Mouse (Mus musculus): ENCODE data around the gene Brk1. TPM values are rescaled to one million over a fixed set of nuclear protein-coding genes. Genes with fewer than 3 reads are reported as not detected.

Brk1 gene
- polyA plus RNA-seq, 1 experiment from 2014 or later, result 206 TPM

- H3K4me3 ChIP-seq (replicated peaks), result no peak overlapping the region
- H3K9me3 ChIP-seq (replicated peaks), result no peaks in the 10 kb centered on the region
- WGBS, result 87% methylated on average over 6 of the region's 6 CpGs
- H3K36me3 ChIP-seq, result peaks cover 11% of the 10 kb centered on the region; the same call in 1 of the 2 replicates
- H3K27ac ChIP-seq, result no peak overlapping the region
- no peaks in the 10 kb centered on the region for H3K27me3 ChIP-seq
- peaks cover 25% of the 10 kb centered on the region for H3K4me1 ChIP-seq
- H3K4me2 ChIP-seq, result no peak overlapping the region
- H3K9ac ChIP-seq, result no peak overlapping the region
- no peak for ATAC-seq (replicated peaks; ENCODE audit: low FRiP score)
Measured at GRCm38 (mm10) chr6:113602821-113603220, 1.8 kb upstream of the Brk1 start.

DNA sequence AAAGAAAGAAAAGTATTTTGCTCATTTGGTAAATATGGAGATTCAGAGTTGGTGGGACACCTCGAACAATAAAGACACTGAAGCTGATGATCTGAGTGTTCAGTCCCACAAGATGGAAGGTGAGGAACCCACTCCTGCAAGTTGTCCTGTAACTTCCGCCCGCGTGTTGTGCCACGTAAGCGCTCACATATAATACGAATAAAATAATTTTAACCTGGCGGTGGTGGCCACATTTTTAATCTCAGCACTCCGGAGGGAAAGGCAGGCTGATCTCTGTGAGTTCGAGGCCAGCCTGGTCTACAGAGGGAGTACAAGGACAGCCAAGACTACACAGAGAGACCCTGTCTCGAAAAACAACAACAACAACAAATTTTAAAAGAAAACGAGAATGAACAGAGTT, 579 bp upstream of the Brk1 start:
- WGBS, result 49% methylated on average over 12 of the region's 12 CpGs
- Histone ChIP-seq H3K27me3 (no peaks in the 10 kb centered on the region), H3K4me1 (peaks cover 25% of the 10 kb centered on the region), H3K27ac (peak overlapping the region; percentile 90), H3K9me3 (replicated peaks) (no peaks in the 10 kb centered on the region), H3K9ac (peak overlapping the region; percentile 91), H3K36me3 (peaks cover 16% of the 10 kb centered on the region; the same call in 1 of the 2 replicates), H3K4me2 (peak overlapping the region; percentile 74), H3K4me3 (replicated peaks) (peak overlapping the region; percentile 96)
- no peak for ATAC-seq (replicated peaks; ENCODE audit: low FRiP score)

DNA sequence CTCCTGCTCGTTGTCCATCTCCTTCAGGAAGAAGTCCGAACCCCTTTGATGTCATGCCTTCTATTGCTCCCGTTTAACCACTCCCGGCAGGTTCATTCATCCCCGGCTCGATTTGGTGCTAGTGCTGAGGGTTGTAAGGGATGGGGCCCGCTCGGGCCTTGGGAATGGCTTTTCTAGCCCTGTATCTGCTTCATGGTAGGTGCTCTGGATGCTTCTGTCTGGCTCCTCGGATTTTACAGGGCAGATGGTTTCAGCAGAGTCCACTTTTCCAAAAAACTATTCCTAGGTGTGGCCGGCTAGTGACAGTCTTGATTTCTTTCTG, 613 bp downstream of the Brk1 start:
- H3K9me3 ChIP-seq (replicated peaks), result no peaks in the 10 kb centered on the region
- H3K4me1 ChIP-seq, result peaks cover 24% of the 10 kb centered on the region
- H3K9ac ChIP-seq, result peak overlapping the region; percentile 91
- H3K36me3 ChIP-seq, result peaks cover 17% of the 10 kb centered on the region
- H3K4me2 ChIP-seq, result peak overlapping the region; percentile 74
- H3K4me3 ChIP-seq (replicated peaks), result peak overlapping the region; percentile 96
- ATAC-seq (replicated peaks; ENCODE audit: low FRiP score), result peak; percentile 37; the same call in 1 of the 2 replicates
- H3K27ac ChIP-seq, result peak overlapping the region; percentile 90
- no peaks in the 10 kb centered on the region for H3K27me3 ChIP-seq
- 2% methylated on average over 10 of the region's 10 CpGs for WGBS

- Histone ChIP-seq H3K4me1 (peaks cover 19% of the 10 kb centered on the region), H3K9ac (no peak overlapping the region), H3K9me3 (replicated peaks) (no peaks in the 10 kb centered on the region), H3K36me3 (peaks cover 49% of the 10 kb centered on the region), H3K27ac (no peak overlapping the region), H3K4me3 (replicated peaks) (no peak overlapping the region), H3K4me2 (no peak overlapping the region), H3K27me3 (no peaks in the 10 kb centered on the region)
- WGBS, result 57% methylated on average over 6 of the region's 6 CpGs
- ATAC-seq (replicated peaks; ENCODE audit: low FRiP score), result no peak
Measured at GRCm38 (mm10) chr6:113608871-113609270, 4.3 kb downstream of the Brk1 start.

- no peak overlapping the region for H3K9ac ChIP-seq
- 88% methylated on average over 7 of the region's 7 CpGs for WGBS
- no peak overlapping the region for H3K27ac ChIP-seq
- peaks cover 53% of the 10 kb centered on the region for H3K36me3 ChIP-seq
- no peak overlapping the region for H3K4me2 ChIP-seq
- peaks cover 17% of the 10 kb centered on the region for H3K4me1 ChIP-seq
- no peaks in the 10 kb centered on the region for H3K9me3 ChIP-seq (replicated peaks)
- H3K4me3 ChIP-seq (replicated peaks), result no peak overlapping the region
- ATAC-seq (replicated peaks; ENCODE audit: low FRiP score), result no peak
- no peaks in the 10 kb centered on the region for H3K27me3 ChIP-seq
Measured at GRCm38 (mm10) chr6:113609293-113609692, 4.7 kb downstream of the Brk1 start.

- whole genome bisulfite sequencing, result 89% methylated on average over 8 of the region's 8 CpGs
- no peak overlapping the region for H3K4me2 ChIP-seq
- H3K36me3 ChIP-seq, result peaks cover 76% of the 10 kb centered on the region
- no peaks in the 10 kb centered on the region for H3K4me1 ChIP-seq
- H3K4me3 ChIP-seq (replicated peaks), result no peak overlapping the region
- no peaks in the 10 kb centered on the region for H3K9me3 ChIP-seq (replicated peaks)
- ATAC-seq (replicated peaks; ENCODE audit: low FRiP score), result no peak
- H3K27ac ChIP-seq, result no peak overlapping the region
- H3K9ac ChIP-seq, result no peak overlapping the region
- no peaks in the 10 kb centered on the region for H3K27me3 ChIP-seq
Measured at GRCm38 (mm10) chr6:113612258-113612969, 7.8 kb downstream of the Brk1 start.

- H3K27ac ChIP-seq, result no peak overlapping the region
- H3K36me3 ChIP-seq, result peaks cover 82% of the 10 kb centered on the region
- no peaks in the 10 kb centered on the region for H3K9me3 ChIP-seq (replicated peaks)
- 95% methylated on average over 7 of the region's 7 CpGs for WGBS
- no peak overlapping the region for H3K4me2 ChIP-seq
- no peak for ATAC-seq (replicated peaks; ENCODE audit: low FRiP score)
- H3K4me1 ChIP-seq, result no peaks in the 10 kb centered on the region
- H3K4me3 ChIP-seq (replicated peaks), result no peak overlapping the region
- H3K27me3 ChIP-seq, result no peaks in the 10 kb centered on the region
- no peak overlapping the region for H3K9ac ChIP-seq
Measured at GRCm38 (mm10) chr6:113614152-113614551, 9.6 kb downstream of the Brk1 start.

- H3K9ac ChIP-seq, result no peak overlapping the region
- no peak for ATAC-seq (replicated peaks; ENCODE audit: low FRiP score)
- 95% methylated on average over 8 of the region's 8 CpGs for WGBS
- no peak overlapping the region for H3K27ac ChIP-seq
- H3K4me1 ChIP-seq, result no peaks in the 10 kb centered on the region
- H3K4me2 ChIP-seq, result no peak overlapping the region
- no peaks in the 10 kb centered on the region for H3K9me3 ChIP-seq (replicated peaks)
- peaks cover 82% of the 10 kb centered on the region for H3K36me3 ChIP-seq
- H3K27me3 ChIP-seq, result no peaks in the 10 kb centered on the region
- H3K4me3 ChIP-seq (replicated peaks), result no peak overlapping the region
Measured at GRCm38 (mm10) chr6:113614997-113615396, 10.4 kb downstream of the Brk1 start.

DNA sequence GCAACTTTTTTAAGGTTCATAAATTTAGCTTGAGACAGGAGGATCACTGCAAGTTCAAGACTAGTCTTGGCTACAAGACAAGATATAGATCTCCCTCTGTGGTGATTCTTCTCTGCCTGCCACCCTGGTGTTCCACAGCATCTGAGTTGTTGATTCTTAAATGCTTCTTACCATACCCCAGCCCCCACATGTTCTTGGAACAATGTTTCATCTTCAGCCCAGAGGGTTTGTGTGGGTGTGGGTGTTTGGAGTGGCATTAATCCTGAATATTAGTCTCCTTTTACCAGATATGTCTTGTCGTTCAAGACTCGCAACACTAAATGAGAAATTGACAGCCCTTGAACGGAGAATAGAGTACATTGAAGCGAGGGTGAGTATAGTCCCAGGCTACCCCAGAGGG, 10.9 kb downstream of the Brk1 start:
- Histone ChIP-seq H3K9ac (no peak overlapping the region), H3K4me2 (no peak overlapping the region), H3K4me3 (replicated peaks) (no peak overlapping the region), H3K27me3 (no peaks in the 10 kb centered on the region), H3K36me3 (peaks cover 78% of the 10 kb centered on the region), H3K4me1 (no peaks in the 10 kb centered on the region), H3K9me3 (replicated peaks) (no peaks in the 10 kb centered on the region), H3K27ac (no peak overlapping the region)
- ATAC-seq (replicated peaks; ENCODE audit: low FRiP score), result no peak
- WGBS, result 95% methylated on average over 4 of the region's 4 CpGs

GRCm38 (mm10) chr6:113623386-113623785, 18.8 kb downstream of the Brk1 start:
- peak overlapping the region; percentile 74 for H3K4me3 ChIP-seq (replicated peaks)
- peak overlapping the region; percentile 91 for H3K27ac ChIP-seq
- H3K4me1 ChIP-seq, result peaks cover 15% of the 10 kb centered on the region
- H3K27me3 ChIP-seq, result no peaks in the 10 kb centered on the region
- H3K36me3 ChIP-seq, result peaks cover 18% of the 10 kb centered on the region
- peak overlapping the region; percentile 85 for H3K4me2 ChIP-seq
- no peaks in the 10 kb centered on the region for H3K9me3 ChIP-seq (replicated peaks)
- ATAC-seq (replicated peaks; ENCODE audit: low FRiP score), result 0 out of 2 replicates have a peak, but pooled peaks have one; percentile 17
- 62% methylated on average over 5 of the region's 5 CpGs for WGBS
- no peak overlapping the region for H3K9ac ChIP-seq

DNA sequence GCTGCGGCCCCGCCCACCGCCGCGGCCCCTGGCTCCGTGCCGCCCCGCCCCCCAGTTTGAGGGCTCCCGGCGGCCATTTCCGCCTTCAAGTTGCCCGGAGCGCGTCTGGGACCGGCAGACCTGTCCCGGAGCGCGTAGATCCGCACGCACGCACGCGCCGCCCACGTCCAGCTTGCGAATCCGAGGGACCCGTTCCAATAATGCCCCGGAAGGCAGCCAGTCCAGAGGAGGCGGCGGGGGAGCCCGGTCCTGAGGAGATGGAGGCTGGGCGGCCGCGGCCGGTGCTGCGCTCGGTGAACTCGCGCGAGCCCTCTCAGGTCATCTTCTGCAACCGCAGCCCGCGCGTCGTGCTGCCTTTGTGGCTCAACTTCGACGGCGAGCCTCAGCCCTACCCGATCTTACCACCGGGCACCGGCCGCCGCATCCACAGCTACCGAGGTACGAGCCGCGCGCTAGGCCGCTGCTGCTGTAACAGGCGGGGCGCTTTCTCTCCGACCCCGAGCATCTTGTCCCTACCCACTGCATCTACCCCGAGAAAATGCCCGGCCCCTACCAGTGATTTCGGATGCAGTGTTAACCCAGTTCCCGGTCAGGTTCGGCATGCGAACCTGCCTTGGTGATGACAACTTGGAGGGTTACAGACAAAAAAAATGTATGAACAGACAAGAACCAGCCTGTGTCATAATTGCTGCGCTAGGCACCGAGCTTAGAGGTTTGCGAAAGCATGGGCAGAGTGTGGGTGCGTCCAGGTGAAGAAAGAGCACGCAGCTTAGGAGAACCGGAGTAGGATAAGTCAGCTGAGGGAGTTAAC, 19.6 kb downstream of the Brk1 start, which contains the start of gene Vhl:
TSS of gene Vhl (plus strand) at position 19 of the 811 bp plus-strand sequence.
- peak; percentile 88 for ATAC-seq (replicated peaks; ENCODE audit: low FRiP score)

More for the DNA sequence above, 19.6 kb downstream of the Brk1 start, which contains the start of gene Vhl:
- Histone ChIP-seq H3K4me3 (replicated peaks) (peak within 1 kb of the TSS; percentile 74), H3K27ac (peak within 1 kb of the TSS; percentile 91), H3K9me3 (replicated peaks) (no peaks in the 10 kb centered on the region), H3K9ac (peak within 1 kb of the TSS; percentile 56), H3K4me1 (peaks cover 15% of the 10 kb centered on the region), H3K36me3 (peaks cover 17% of the 10 kb centered on the region), H3K4me2 (peak within 1 kb of the TSS; percentile 85), H3K27me3 (no peaks in the 10 kb centered on the region)
- under 1% methylated on average over 74 of the region's 76 CpGs for WGBS

Measured in kidney, embryonic 15.5 days (tissue).